Mouse (Mus musculus): ENCODE results near the gene Ugt1a7c. TPM values are rescaled to one million over a fixed set of nuclear protein-coding genes. Genes with fewer than 3 reads are reported as not detected.
"Not testable (repeated sequence)": the region's sequence is repeated elsewhere in the genome, so short reads cannot be mapped to it uniquely, and the experiment has no call there.

Ugt1a7c gene
- polyA plus RNA-seq, 1 experiment from 2014 or later, result 0.79 TPM

DNA sequence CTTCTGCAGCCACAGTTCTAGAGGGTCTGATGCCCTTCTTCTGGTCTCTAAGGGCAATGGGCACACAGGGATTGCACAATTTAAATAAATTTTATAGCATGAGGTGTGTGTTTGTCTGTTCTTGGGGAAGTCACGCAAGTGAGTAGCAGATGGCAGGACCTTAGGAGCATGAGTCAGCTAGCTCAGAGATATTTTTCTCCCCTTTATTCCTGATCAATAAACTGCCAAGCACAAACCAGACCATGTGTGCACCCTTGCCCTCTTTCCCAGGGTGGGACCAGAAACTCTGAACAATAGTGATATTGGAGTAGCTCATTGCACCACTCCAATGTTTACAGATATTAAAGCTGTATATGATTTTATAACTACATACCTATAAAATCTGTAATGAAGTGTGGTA lies 35.4 kb downstream of the Ugt1a7c start:
- DNase-seq (ENCODE audit: low spot score); H3K4me1 ChIP-seq; H3K27ac ChIP-seq; H3K4me3 ChIP-seq; H3K9me3 ChIP-seq; H3K36me3 ChIP-seq; H3K27me3 ChIP-seq (ENCODE audit: insufficient read depth, poor library complexity, severe bottlenecking): not testable (repeated sequence)
- 88% methylated on average over 1 of the region's 1 CpGs for WGBS

DNA sequence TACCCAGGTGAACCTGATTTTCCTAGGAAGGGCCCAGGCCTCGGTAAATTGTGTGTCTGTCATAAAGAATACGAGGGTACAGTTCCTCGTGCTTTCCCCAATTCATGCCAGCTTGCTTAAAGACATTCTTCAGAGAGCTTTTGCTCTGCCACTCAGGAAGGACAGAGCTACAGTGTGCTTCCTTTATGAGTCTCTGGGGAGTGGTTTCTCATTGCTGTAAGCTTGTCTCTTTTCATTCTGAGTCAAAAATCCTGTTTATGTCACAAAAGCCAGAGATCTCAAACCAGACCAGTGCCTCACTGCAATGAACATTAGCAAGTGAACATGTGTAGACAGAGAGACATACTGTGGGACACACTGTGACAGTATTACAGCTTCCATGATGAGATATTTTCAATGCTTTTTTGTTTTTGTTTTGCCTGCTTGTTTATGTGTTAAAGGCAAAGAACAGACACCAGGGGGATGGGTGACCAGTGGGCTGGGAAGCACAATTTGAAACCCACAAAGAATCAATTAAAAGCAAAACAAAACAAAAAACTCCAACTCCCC lies 39.1 kb downstream of the Ugt1a7c start:
- no peaks in the 10 kb centered on the region for H3K9me3 ChIP-seq
- no peaks in the 10 kb centered on the region for H3K27me3 ChIP-seq (ENCODE audit: insufficient read depth, poor library complexity, severe bottlenecking)
- H3K36me3 ChIP-seq, result no peaks in the 10 kb centered on the region
- 0 out of 2 replicates have a peak, but pooled peaks cover 3% of the 10 kb centered on the region for H3K4me1 ChIP-seq
- H3K27ac ChIP-seq, result no peak overlapping the region
- no peak for DNase-seq (ENCODE audit: low spot score)
- H3K4me3 ChIP-seq, result no peak overlapping the region
- WGBS, result 71% methylated on average over 3 of the region's 3 CpGs

DNA sequence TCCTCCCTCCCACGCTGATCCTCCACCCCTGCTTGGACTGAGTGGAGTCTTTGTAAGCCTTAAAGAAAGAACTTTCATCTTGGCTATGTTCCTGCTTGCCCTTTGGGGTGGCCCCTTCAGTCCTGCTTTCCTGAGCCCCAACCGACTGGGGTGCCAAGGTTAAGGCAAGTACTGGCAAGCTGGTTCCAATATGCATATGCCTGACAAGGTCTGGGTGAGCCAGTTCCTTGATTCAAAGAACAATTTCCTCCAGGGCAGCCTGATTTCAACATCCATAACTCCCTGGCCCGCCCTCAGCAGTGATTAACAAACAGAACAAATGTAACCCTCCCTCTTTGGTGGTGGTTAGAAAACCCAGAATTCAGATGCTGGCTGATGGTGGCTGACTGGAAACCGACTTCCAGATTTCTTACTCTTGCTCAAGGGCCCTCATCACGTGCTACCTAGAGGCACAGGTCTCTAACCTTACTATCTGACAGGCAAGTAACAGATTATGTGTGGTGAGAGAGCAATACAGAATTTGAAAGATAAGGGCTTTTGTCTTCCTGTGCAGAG lies 39.7 kb downstream of the Ugt1a7c start, which contains the start of gene Ugt1a6a:
TSS of gene Ugt1a6a (plus strand) at position 353 of the 555 bp plus-strand sequence.
- not testable (repeated sequence) for H3K4me1 ChIP-seq; H3K9me3 ChIP-seq; H3K4me3 ChIP-seq; DNase-seq (ENCODE audit: low spot score); H3K27me3 ChIP-seq (ENCODE audit: insufficient read depth, poor library complexity, severe bottlenecking); H3K27ac ChIP-seq; H3K36me3 ChIP-seq
- WGBS, result 49% methylated on average over 5 of the region's 5 CpGs

DNA sequence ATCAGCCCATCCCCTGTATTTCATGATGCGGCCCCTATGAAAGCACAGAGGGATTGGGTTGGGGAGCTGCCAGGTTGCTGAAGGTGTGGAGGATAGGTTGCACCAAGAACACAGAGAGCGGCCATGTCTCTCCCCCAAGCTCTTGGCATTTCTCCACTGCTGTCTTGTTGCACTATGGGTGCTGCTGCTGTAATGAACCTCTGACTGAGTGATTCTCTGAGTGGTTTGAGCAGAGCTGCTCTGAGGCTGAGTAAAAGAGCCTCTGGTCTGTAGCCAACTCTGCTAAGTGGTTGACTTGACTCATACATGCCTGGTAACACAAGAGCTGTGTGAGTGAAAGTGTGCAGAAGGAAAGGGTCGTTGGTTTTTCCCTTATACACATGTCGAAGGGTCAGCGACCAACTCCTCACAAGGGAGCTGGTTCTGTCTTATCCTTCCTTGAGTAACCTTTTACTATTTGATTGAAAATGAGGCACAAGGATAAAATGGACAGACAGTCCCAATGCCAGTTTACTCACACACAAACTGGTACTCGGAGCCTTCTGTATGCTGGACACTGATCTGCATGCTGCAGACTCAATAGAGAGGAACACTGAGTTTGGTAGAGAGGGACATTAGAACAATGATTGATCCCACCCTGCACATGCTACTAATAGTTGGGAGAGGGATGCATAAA lies 40.5 kb downstream of the Ugt1a7c start:
- not testable (repeated sequence) for H3K27ac ChIP-seq; DNase-seq (ENCODE audit: low spot score); H3K4me3 ChIP-seq; H3K9me3 ChIP-seq; H3K4me1 ChIP-seq; H3K36me3 ChIP-seq; H3K27me3 ChIP-seq (ENCODE audit: insufficient read depth, poor library complexity, severe bottlenecking)
- WGBS, result 83% methylated on average over 6 of the region's 6 CpGs

DNA sequence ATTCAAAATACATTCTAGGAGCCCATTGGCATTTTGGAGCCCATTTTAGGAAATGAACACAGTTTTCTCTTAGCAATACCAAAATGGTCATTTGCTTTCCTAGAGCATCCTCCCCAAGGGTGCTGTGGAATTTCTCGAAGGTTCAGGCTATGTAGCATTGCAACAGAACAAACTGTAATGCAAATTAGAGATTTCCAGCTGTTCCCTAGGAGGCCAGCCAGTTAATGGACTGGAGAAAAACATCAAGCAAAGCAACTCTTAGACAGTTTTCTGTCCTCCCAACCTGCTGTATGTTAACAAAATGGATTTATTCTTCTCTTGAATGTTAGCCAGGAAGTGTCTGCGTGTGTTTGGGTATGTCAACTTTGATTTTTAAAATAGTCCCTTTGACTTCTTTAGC lies 41.8 kb downstream of the Ugt1a7c start:
- Histone ChIP-seq H3K36me3 (no peaks in the 10 kb centered on the region), H3K4me1 (0 out of 2 replicates have a peak, but pooled peaks cover 3% of the 10 kb centered on the region), H3K9me3 (no peaks in the 10 kb centered on the region), H3K4me3 (no peak overlapping the region), H3K27me3 (ENCODE audit: insufficient read depth, poor library complexity, severe bottlenecking) (no peaks in the 10 kb centered on the region), H3K27ac (no peak overlapping the region)
- 79% methylated on average over 2 of the region's 2 CpGs for WGBS
- no peak for DNase-seq (ENCODE audit: low spot score)

DNA sequence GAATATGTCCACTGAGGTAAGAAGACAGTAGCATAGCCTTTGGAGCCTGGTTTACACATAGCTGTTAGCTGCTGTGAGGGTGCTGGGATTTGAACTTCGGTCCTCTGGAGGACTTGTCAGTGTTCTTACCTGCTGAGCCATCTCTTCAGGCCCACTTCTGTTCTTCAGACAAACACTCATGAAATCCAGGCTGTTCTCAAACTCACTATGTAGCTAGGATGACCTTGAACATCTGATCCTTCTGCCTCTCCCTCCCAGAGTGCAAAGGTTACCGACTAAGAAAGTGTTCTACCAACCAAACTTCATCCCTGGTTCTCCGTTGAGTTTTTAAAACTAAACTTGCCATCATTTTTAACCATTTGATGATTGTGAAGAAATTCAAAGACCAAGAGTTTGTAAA lies 42.4 kb downstream of the Ugt1a7c start:
- DNase-seq (ENCODE audit: low spot score), result no peak
- 84% methylated on average over 3 of the region's 3 CpGs for WGBS

DNA sequence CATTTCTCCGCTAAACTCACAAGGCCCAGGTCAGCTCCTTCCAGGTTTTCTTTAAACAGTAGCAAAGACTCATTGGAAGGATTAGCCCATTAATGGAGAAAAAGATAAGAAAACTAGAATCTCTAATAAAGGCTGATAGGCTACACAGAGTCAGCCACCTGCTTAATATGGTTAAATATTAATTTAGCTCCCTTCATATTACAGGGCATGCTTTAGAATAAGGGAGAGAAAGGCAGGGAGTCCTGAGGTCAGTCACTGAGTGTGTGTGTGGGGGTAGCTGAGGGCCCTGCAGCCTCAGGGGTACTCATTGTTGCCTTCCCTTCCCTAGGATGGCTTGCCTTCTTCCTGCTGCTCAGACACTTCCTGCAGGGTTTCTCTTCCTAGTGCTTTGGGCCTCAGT lies 43.3 kb downstream of the Ugt1a7c start:
- no peaks in the 10 kb centered on the region for H3K9me3 ChIP-seq
- DNase-seq (ENCODE audit: low spot score), result no peak
- no peak overlapping the region for H3K27ac ChIP-seq
- H3K36me3 ChIP-seq, result no peaks in the 10 kb centered on the region
- H3K27me3 ChIP-seq (ENCODE audit: insufficient read depth, poor library complexity, severe bottlenecking), result no peaks in the 10 kb centered on the region
- H3K4me1 ChIP-seq, result 0 out of 2 replicates have a peak, but pooled peaks cover 3% of the 10 kb centered on the region
- WGBS, result 86% methylated on average over 1 of the region's 1 CpGs
- no peak overlapping the region for H3K4me3 ChIP-seq

More for the DNA sequence above, 42.4 kb downstream of the Ugt1a7c start:
- H3K4me1 ChIP-seq, result 0 out of 2 replicates have a peak, but pooled peaks cover 3% of the 10 kb centered on the region
- H3K27ac ChIP-seq, result no peak overlapping the region
- H3K4me3 ChIP-seq, result no peak overlapping the region
- no peaks in the 10 kb centered on the region for H3K9me3 ChIP-seq
- H3K27me3 ChIP-seq (ENCODE audit: insufficient read depth, poor library complexity, severe bottlenecking), result no peaks in the 10 kb centered on the region
- no peaks in the 10 kb centered on the region for H3K36me3 ChIP-seq

DNA sequence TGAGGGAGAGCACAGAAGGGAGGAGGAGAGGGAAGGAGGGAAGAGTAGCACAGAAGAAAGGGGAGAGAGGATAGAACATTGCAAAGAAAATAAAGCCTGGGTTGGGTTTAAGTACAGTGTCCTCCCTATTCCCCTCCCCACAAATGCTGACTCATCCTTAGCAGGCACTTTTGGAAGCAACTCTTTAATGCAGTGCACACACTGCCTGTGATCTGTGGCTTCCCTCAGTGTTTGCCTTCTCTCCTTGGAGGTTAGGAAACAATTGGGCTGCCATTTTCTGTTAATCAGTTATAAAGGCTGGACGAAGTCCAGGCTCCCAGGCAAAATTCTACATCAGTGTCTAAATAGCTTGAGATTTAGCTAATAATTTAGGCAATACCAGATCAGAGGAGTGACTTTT lies 45.6 kb downstream of the Ugt1a7c start:
- DNase-seq (ENCODE audit: low spot score), result not testable (repeated sequence)
- 57% methylated on average over 1 of the region's 1 CpGs for WGBS

DNA sequence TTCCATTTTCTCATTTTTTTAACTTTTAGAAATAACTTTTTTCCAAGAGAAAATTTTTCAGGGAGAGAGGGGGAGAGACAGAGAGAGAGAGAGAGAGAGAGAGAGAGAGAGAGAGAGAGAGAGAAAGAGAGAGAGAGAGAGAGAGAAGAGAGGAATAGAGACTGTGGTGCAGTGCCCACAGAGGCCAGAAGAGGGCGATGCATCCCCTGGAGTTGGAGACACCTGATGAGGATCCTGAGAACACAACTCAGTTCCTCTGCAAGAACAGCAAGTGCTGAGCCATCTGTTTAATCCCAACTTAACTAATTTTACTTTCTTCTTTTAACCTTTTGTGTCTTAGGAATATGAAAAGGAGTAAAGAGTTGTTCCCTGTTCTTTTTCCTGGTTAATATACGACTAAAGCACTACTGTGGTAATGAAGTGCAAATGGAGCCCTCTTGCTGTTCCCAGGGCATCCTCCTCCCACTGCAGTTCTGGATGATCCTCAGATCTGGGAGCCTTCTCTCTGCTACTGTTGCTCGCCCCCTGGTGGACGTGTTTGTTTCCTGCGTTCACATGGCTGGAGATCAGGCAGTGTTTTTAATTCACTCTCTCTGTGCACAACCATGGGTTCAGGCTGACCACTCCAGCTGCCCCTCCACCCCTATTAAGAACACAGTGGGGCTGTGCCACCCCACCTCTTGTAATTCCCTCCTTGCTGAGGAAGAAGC lies 49.3 kb downstream of the Ugt1a7c start:
- not testable (repeated sequence) for H3K36me3 ChIP-seq; DNase-seq (ENCODE audit: low spot score); H3K4me3 ChIP-seq; H3K27me3 ChIP-seq (ENCODE audit: insufficient read depth, poor library complexity, severe bottlenecking); H3K27ac ChIP-seq; H3K9me3 ChIP-seq; H3K4me1 ChIP-seq
- 6% methylated on average over 5 of the region's 5 CpGs for WGBS

More for the DNA sequence above, 45.6 kb downstream of the Ugt1a7c start:
- H3K27ac ChIP-seq; H3K36me3 ChIP-seq; H3K9me3 ChIP-seq; H3K4me1 ChIP-seq; H3K27me3 ChIP-seq (ENCODE audit: insufficient read depth, poor library complexity, severe bottlenecking); H3K4me3 ChIP-seq: not testable (repeated sequence)

DNA sequence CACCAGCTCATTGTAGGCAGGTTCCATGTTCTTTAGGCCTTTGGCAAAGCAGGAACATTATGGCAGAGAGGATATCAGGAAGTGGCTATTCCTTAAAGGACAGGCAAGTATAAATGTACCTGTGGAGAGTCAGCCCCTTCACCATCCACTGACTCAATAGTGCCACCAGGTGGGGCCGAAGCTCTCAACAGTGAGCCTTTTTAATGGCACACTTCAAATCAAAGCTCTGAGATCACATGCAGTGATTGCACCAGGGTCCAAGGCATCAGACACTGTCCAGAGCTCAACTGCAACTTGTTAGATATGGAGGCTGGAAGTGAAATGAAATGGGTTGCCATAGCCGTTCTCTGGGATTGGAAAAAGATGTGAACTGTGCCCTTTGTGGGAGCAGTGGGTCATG lies 50.4 kb downstream of the Ugt1a7c start:
- not testable (repeated sequence) for H3K27me3 ChIP-seq (ENCODE audit: insufficient read depth, poor library complexity, severe bottlenecking); DNase-seq (ENCODE audit: low spot score)
- WGBS, result 59% methylated on average over 2 of the region's 2 CpGs

DNA sequence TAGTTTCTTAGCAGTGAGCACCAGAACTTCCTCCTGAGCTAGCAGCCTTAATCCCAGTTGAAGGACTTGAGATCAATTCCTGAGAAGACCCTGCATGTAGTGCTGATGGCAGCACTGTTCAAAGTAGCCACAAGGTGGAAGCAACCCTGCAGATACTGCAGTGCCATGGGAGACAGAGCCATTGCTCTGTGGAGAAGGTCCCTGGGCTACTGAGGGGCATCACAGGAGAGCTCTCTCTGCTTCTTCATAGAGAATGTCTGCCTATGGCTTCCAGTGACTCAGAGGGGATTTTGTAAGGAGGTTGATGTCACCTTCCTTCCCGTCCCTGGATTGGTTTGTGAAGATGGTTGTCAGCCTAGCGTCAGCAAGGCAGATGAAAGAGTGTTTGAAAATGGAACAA lies 55.3 kb downstream of the Ugt1a7c start:
- H3K27me3 ChIP-seq (ENCODE audit: insufficient read depth, poor library complexity, severe bottlenecking); DNase-seq (ENCODE audit: low spot score); H3K36me3 ChIP-seq; H3K9me3 ChIP-seq; H3K27ac ChIP-seq; H3K4me3 ChIP-seq; H3K4me1 ChIP-seq: not testable (repeated sequence)
- 74% methylated on average over 2 of the region's 2 CpGs for WGBS

More for the DNA sequence above, 50.4 kb downstream of the Ugt1a7c start:
- H3K9me3 ChIP-seq, H3K36me3 ChIP-seq, H3K27ac ChIP-seq, H3K4me3 ChIP-seq, H3K4me1 ChIP-seq: not testable (repeated sequence)

DNA sequence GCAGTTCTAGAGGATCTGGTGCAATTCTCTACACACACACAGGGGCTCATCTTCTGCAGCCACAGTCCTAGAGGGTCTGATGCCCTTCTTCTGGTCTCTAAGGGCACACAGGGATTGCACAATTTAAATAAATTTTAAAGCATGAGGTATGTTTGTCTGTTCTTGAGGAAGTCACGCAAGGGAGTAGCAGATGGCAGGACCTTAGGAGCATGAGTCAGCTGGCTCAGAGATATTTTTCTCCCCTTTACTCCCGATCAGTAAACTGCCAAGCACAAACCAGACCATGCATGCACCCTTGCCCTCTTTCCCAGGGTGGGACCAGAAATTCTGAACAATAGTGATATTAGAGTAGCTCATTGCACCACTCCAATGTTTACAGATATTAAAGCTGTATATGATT lies 63.6 kb downstream of the Ugt1a7c start:
- WGBS, result 68% methylated on average over 2 of the region's 2 CpGs
- H3K27me3 ChIP-seq (ENCODE audit: insufficient read depth, poor library complexity, severe bottlenecking), result no peaks in the 10 kb centered on the region
- H3K36me3 ChIP-seq, result no peaks in the 10 kb centered on the region
- no peak overlapping the region for H3K4me3 ChIP-seq
- H3K9me3 ChIP-seq, result no peaks in the 10 kb centered on the region
- no peak for DNase-seq (ENCODE audit: low spot score)
- H3K4me1 ChIP-seq, result no peaks in the 10 kb centered on the region
- H3K27ac ChIP-seq, result no peak overlapping the region

DNA sequence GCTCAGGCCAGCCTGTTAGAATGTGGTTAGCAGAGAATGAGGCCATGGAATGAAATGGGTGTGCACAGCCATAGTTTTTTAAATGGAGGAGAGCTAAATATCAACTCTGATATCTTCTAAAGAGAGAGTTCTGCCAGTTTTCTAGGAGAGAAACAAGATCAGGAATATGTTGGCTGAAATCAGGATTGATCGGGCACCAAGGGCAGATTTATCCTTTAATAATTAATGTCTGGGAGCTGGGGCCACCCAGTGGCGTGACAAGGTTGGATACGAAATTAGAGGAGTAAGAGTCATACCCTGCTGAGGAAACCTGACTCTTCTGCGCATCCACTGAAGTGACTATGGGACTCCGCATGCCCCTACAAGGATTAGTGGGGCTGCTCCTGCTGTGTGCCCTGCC lies 70.8 kb downstream of the Ugt1a7c start, which contains the start of gene Ugt1a5:
TSS of gene Ugt1a5 (plus strand) at position 302 of the 400 bp plus-strand sequence.
- Histone ChIP-seq H3K4me3 (no peak within 1 kb of the TSS), H3K9me3 (no peaks in the 10 kb centered on the region), H3K27ac (no peak within 1 kb of the TSS), H3K36me3 (no peaks in the 10 kb centered on the region), H3K4me1 (no peaks in the 10 kb centered on the region), H3K27me3 (ENCODE audit: insufficient read depth, poor library complexity, severe bottlenecking) (no peaks in the 10 kb centered on the region)
- 69% methylated on average over 5 of the region's 5 CpGs for WGBS
- no peak for DNase-seq (ENCODE audit: low spot score)
